Mouse (Mus musculus): ENCODE measurements around the gene Toe1. TPM values are rescaled to one million over a fixed set of nuclear protein-coding genes. Genes with fewer than 3 reads are reported as not detected.

Toe1 gene
- polyA plus RNA-seq, 1 experiment from 2014 or later = 33.5 TPM

DNA sequence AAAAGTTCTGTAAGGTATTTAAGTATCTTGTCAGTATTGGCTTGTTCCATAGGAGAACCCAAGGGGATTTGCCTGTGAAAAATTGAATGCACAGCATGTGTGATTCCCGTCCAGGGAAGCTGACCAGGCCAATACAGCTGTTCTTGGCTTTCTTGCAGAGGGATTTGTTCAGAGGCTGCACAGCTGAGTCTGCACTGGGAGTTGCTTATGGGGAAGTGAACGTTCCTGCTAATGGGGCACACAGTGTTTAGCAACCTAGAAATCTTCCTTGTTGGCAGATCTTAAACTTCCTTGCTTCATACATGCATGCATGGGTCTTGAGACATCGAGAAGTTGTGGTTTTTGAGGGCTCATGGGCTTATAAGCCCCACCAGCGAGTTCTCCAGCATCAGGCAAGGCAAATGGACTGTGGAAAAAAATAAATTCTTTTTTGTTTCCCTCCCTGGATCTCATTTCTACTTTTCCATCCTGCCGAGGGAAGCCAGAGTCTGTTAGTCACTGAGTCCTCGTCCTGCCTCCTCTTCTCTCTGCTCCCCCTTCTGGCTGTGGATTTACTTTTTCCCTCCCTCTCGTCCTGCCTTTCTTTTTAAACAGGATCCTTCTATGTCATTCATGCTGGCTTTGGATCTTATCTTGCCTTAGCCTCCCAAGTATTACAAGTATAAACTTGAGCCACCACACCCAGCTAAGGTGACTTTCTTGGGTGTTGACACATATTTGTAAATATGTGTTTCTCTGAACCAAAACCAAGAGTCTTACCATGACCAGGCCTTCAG, 19.3 kb downstream of the Toe1 start:
- ATAC-seq (ENCODE audit: low FRiP score, low read depth) = no peak
- Histone ChIP-seq H3K4me3 (no peak overlapping the region), H3K4me2 (replicated peaks) (no peak overlapping the region), H3K4me1 (no peaks in the 10 kb centered on the region), H3K9me3 (no peaks in the 10 kb centered on the region), H3K9ac (replicated peaks) (no peak overlapping the region), H3K36me3 (no peaks in the 10 kb centered on the region), H3K27me3 (no peaks in the 10 kb centered on the region), H3K27ac (replicated peaks) (no peak overlapping the region)
- 39% methylated on average over 7 of the region's 7 CpGs for WGBS

DNA sequence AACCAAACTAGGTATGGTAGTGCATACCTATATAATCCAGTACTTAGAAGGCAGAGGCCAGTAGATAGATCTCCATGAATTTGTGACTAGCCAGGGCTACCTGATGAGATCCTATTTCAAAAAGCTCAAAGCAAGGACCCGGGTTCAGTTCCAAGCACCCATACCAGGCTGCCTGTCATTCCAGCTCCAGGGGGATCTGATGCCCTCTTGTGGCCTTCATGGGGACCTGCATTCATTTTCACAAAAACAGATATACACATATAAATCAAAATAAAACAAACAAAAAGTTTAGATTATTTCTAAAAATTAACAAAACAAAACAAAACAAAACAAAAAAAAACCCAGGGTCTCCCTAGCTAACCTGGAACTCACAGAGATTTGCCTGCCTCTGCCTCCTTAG, 20.9 kb downstream of the Toe1 start:
- Histone ChIP-seq H3K36me3 (no peaks in the 10 kb centered on the region), H3K27ac (replicated peaks) (no peak overlapping the region), H3K27me3 (no peaks in the 10 kb centered on the region), H3K9me3 (no peaks in the 10 kb centered on the region), H3K4me3 (no peak overlapping the region), H3K9ac (replicated peaks) (no peak overlapping the region), H3K4me2 (replicated peaks) (no peak overlapping the region), H3K4me1 (peaks cover 12% of the 10 kb centered on the region)
- WGBS = 91% methylated on average over 1 of the region's 1 CpGs
- ATAC-seq (ENCODE audit: low FRiP score, low read depth) = no peak

DNA sequence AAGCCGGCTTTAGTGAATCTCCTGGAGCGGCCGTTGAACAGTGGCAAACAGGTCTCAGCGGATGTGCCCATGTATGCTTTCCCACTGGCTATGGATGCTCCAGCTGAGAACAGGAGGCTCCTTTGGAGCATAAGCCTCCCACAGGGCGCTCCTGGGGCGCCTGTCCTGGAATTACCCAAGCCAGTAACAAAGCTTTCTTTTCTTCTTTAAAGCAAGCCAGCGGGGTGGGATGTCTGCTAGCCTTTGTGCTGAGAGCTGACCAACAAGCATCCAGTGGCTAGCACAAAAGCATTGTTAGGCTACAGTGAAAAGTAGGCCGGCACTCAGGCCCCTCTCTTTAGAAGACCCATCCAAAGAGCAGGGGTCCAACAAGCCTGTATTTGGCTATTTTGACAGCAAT, 25.3 kb downstream of the Toe1 start:
- Histone ChIP-seq H3K36me3 (no peaks in the 10 kb centered on the region), H3K4me3 (no peak overlapping the region), H3K27ac (replicated peaks) (peak overlapping the region; percentile 1; the same call in 1 of the 2 replicates), H3K4me1 (peaks cover 12% of the 10 kb centered on the region), H3K27me3 (peaks cover 8% of the 10 kb centered on the region), H3K9me3 (no peaks in the 10 kb centered on the region), H3K4me2 (replicated peaks) (peak overlapping the region; percentile 22), H3K9ac (replicated peaks) (peak overlapping the region; percentile 29; the same call in 1 of the 2 replicates)
- 9% methylated on average over 8 of the region's 8 CpGs for WGBS
- ATAC-seq (ENCODE audit: low FRiP score, low read depth) = 0 out of 2 replicates have a peak, but pooled peaks have one; percentile 30

DNA sequence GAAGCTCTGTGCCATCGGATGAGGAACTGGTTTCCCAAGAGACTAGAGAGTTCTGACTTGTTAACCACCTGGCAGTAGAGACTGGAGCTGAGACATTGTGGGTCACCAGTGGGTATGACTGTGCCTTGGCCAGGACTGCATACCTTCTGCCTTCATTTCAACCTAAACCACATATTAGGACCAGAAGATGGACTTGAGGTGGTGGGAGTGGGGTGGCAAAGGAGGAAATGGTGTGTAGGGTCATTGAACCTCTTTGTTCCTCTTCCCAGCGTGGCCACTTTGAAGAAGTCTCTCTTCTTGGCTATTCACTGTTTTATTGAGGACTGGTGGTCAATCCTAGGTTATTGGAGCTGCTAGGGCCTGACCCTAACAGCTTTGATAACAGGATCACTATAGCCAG, 26.1 kb downstream of the Toe1 start:
- Histone ChIP-seq H3K9me3 (no peaks in the 10 kb centered on the region), H3K4me2 (replicated peaks) (no peak overlapping the region), H3K27me3 (peaks cover 8% of the 10 kb centered on the region), H3K4me3 (no peak overlapping the region), H3K27ac (replicated peaks) (no peak overlapping the region), H3K36me3 (no peaks in the 10 kb centered on the region), H3K9ac (replicated peaks) (no peak overlapping the region), H3K4me1 (peaks cover 12% of the 10 kb centered on the region)
- 51% methylated on average over 2 of the region's 2 CpGs for WGBS
- ATAC-seq (ENCODE audit: low FRiP score, low read depth) = no peak

DNA sequence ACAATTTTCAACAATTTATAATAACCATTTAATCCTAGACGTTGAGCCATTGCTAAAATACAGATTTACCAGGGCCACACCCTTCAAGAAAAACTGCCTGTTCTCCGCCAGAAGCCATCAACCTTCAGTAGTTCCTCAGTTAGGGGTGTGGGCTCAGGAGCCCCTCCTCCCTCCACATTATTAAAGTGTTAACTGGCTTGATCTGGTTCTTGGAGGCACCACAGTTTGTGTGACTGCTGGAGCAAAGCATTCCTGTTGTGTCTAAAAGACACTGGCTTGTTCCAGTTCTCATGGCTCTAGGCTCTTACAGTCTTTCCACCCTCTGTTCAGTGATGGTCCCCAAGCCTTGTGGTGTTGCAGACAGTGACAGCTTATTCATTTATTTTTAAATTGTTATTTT, 26.9 kb downstream of the Toe1 start:
- Histone ChIP-seq H3K27me3 (peaks cover 8% of the 10 kb centered on the region), H3K36me3 (no peaks in the 10 kb centered on the region), H3K9me3 (no peaks in the 10 kb centered on the region), H3K9ac (replicated peaks) (no peak overlapping the region), H3K4me1 (peaks cover 12% of the 10 kb centered on the region), H3K4me2 (replicated peaks) (no peak overlapping the region), H3K4me3 (no peak overlapping the region), H3K27ac (replicated peaks) (no peak overlapping the region)
- no peak for ATAC-seq (ENCODE audit: low FRiP score, low read depth)
- 82% methylated on average over 2 of the region's 2 CpGs for WGBS

DNA sequence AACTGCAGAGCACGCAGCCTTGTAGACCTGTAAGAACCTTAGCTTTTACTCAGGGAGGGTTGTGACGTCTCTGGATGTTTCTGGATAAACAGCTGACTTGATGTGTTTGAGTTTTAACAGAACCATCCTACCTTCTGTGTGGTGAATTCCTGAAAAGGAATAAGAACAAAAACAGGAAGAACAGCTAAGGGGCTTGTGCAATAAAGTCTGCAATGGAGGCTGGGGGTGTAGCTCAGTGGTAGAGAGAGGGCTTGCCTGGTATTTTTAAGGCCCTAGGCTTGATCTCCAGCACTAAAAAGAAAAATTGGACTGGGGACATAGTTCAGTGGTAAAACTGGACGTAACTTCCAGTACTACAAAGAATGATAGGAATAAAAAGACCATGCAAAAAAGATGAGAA, 30.4 kb downstream of the Toe1 start:
- WGBS = 91% methylated on average over 3 of the region's 3 CpGs
- no peak for ATAC-seq (ENCODE audit: low FRiP score, low read depth)
- no peak overlapping the region for H3K9ac ChIP-seq (replicated peaks)

GRCm38 (mm10) chr4:116776391-116776790, 31.0 kb downstream of the Toe1 start:
- Histone ChIP-seq H3K4me2 (replicated peaks) (no peak overlapping the region), H3K9me3 (no peaks in the 10 kb centered on the region), H3K27me3 (peaks cover 8% of the 10 kb centered on the region), H3K27ac (replicated peaks) (no peak overlapping the region), H3K4me1 (no peaks in the 10 kb centered on the region), H3K36me3 (0 out of 2 replicates have a peak, but pooled peaks cover 5% of the 10 kb centered on the region), H3K4me3 (no peak overlapping the region), H3K9ac (replicated peaks) (no peak overlapping the region)
- WGBS = 89% methylated on average over 5 of the region's 5 CpGs
- ATAC-seq (ENCODE audit: low FRiP score, low read depth) = no peak

More for the DNA sequence above, 30.4 kb downstream of the Toe1 start:
- H3K4me3 ChIP-seq = no peak overlapping the region
- H3K27me3 ChIP-seq = peaks cover 8% of the 10 kb centered on the region
- no peaks in the 10 kb centered on the region for H3K9me3 ChIP-seq
- 0 out of 2 replicates have a peak, but pooled peaks cover 5% of the 10 kb centered on the region for H3K36me3 ChIP-seq
- peaks cover 4% of the 10 kb centered on the region for H3K4me1 ChIP-seq
- no peak overlapping the region for H3K27ac ChIP-seq (replicated peaks)
- H3K4me2 ChIP-seq (replicated peaks) = no peak overlapping the region

- Histone ChIP-seq H3K9me3 (no peaks in the 10 kb centered on the region), H3K4me3 (no peak overlapping the region), H3K27ac (replicated peaks) (no peak overlapping the region), H3K4me1 (no peaks in the 10 kb centered on the region), H3K36me3 (0 out of 2 replicates have a peak, but pooled peaks cover 5% of the 10 kb centered on the region), H3K4me2 (replicated peaks) (no peak overlapping the region), H3K27me3 (no peaks in the 10 kb centered on the region), H3K9ac (replicated peaks) (no peak overlapping the region)
- ATAC-seq (ENCODE audit: low FRiP score, low read depth) = no peak
Observed at GRCm38 (mm10) chr4:116769060-116769459, 38.4 kb downstream of the Toe1 start.

DNA sequence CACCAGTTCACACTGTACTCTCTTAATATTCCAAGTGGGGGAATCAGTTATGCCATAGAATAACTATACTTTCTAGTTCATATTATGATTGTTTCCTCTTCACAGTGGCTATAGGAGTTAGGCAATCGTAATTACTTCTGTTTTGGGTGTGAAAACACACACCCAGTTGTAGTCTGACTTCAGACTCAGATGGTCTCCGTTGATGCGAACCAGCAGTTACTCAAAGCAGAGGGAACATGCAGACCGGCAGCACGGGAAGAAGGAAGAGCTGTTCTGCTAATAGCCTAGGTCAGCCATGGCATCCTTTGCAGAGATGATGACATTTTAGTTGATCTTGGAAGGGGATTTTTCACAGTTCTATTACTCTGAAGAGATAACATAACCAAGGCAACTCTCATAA, 38.9 kb downstream of the Toe1 start:
- Histone ChIP-seq H3K4me3 (no peak overlapping the region), H3K36me3 (0 out of 2 replicates have a peak, but pooled peaks cover 5% of the 10 kb centered on the region), H3K27me3 (no peaks in the 10 kb centered on the region), H3K9me3 (no peaks in the 10 kb centered on the region), H3K27ac (replicated peaks) (no peak overlapping the region), H3K4me2 (replicated peaks) (no peak overlapping the region), H3K4me1 (no peaks in the 10 kb centered on the region), H3K9ac (replicated peaks) (no peak overlapping the region)
- ATAC-seq (ENCODE audit: low FRiP score, low read depth) = no peak
- WGBS = 92% methylated on average over 5 of the region's 5 CpGs

DNA sequence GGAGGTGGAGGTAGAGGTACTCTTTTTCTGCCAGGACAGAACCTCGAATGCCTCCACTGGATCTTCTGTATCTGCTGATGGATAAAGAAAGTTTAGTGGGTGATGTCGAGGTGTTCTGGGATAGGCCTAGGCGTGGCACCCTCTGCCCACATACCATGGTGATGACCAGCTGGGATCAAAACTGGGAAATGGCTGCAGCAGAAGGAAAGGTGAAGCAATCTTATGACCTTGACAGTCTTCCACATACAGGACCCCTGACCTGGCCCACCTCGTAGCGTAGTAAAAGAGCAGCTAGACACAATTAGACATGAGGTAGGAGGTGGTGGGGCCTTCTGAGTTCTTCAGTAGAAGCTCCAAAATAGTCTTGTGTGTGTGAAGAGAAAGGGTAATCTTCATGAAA, 43.4 kb downstream of the Toe1 start:
- Histone ChIP-seq H3K4me3 (no peak overlapping the region), H3K9me3 (no peaks in the 10 kb centered on the region), H3K27ac (replicated peaks) (no peak overlapping the region), H3K4me2 (replicated peaks) (no peak overlapping the region), H3K9ac (replicated peaks) (no peak overlapping the region), H3K27me3 (no peaks in the 10 kb centered on the region), H3K4me1 (no peaks in the 10 kb centered on the region), H3K36me3 (no peaks in the 10 kb centered on the region)
- 91% methylated on average over 5 of the region's 5 CpGs for WGBS
- ATAC-seq (ENCODE audit: low FRiP score, low read depth) = no peak

GRCm38 (mm10) chr4:116761914-116762313, 45.5 kb downstream of the Toe1 start:
- Histone ChIP-seq H3K4me2 (replicated peaks) (no peak overlapping the region), H3K27ac (replicated peaks) (no peak overlapping the region), H3K9me3 (no peaks in the 10 kb centered on the region), H3K4me1 (no peaks in the 10 kb centered on the region), H3K36me3 (no peaks in the 10 kb centered on the region), H3K27me3 (no peaks in the 10 kb centered on the region), H3K4me3 (no peak overlapping the region), H3K9ac (replicated peaks) (no peak overlapping the region)
- WGBS = 86% methylated on average over 2 of the region's 2 CpGs
- no peak for ATAC-seq (ENCODE audit: low FRiP score, low read depth)

DNA sequence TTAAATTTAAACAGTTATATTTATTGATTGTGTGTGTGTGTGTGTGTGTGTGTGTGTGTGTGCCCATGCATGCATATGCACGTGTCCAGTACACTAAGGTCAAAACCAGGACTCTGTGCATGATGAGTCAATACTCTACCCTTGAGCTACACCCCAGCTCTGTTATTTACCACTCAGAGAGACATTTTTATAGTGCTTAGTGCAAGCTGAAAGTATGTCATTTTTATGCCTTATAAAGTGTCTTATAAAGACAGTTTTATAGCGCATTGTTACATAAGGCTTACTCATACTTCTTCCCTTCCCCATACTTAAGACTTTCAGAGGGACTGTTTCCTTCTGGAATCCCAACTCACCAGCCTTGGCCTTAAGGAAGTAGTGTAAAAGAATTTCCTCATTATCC, 57.7 kb downstream of the Toe1 start:
- no peak overlapping the region for H3K27ac ChIP-seq (replicated peaks)
- WGBS = 95% methylated on average over 2 of the region's 2 CpGs
- H3K4me3 ChIP-seq = no peak overlapping the region
- H3K4me1 ChIP-seq = no peaks in the 10 kb centered on the region
- no peak for ATAC-seq (ENCODE audit: low FRiP score, low read depth)
- no peak overlapping the region for H3K4me2 ChIP-seq (replicated peaks)
- no peaks in the 10 kb centered on the region for H3K9me3 ChIP-seq
- H3K27me3 ChIP-seq = no peaks in the 10 kb centered on the region
- H3K36me3 ChIP-seq = no peaks in the 10 kb centered on the region
- no peak overlapping the region for H3K9ac ChIP-seq (replicated peaks)
